Mouse (Mus musculus): ENCODE measurements at regions not wholly inside any gene's neighbourhood (a gene's known extent, or its start where the extent isn't known, plus 50 kb on each side); places are given as distances from the start of the nearest gene placed in this dataset.

DNA sequence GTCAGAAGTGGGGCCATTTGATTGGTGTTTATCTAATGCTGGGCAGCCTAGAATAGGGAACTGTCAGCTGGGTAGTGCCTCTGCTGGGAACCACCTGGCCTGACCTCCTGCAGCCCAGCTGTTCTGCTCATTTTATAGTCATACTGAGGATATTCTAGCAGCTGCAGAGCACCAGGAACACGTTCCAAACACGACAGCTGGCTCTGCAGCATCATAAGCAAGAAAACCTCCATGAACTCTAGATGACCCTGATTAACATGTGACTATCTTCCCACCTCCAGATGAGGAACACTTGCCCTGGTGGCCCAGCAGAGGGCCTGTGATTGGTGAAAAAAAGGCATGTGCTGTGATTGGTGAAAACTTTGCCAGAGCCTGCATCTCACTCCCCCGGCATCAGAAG is 210.6 kb upstream of the Ano5 start:
- peak; percentile 1 for DNase-seq (ENCODE audit: low spot score)

- DNase-seq (ENCODE audit: low spot score), result no peak
Measured at GRCm38 (mm10) chr7:51307757-51308156, 203.1 kb upstream of the Ano5 start.

DNA sequence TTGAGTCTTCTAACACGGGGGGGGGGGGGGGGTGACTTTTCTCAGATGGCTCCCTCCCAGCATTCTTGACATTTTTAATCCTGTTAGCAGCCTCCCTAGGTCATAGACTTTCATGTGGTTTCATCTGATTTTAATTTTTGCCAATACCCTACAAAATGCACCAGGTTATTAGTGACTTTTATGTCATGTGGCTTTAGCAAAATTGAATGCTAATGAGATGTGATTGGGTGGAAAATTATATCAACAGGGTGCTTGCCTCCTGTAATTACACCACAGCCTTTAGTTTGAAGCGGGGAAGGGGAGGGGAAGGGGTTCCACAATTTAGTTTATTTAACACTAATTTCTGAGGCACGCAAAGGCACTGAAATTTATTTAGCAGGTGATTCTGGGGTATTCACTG is 200.6 kb upstream of the Ano5 start:
- no peak for DNase-seq (ENCODE audit: low spot score)

GRCm38 (mm10) chr7:51339841-51340540 is 170.8 kb upstream of the Ano5 start:
- no peak for DNase-seq (ENCODE audit: low spot score)

- no peak for DNase-seq (ENCODE audit: low spot score)
Measured at GRCm38 (mm10) chr7:51347521-51347920, 163.3 kb upstream of the Ano5 start.

- DNase-seq (ENCODE audit: low spot score), result no peak
Measured at GRCm38 (mm10) chr7:51360134-51360533, 150.7 kb upstream of the Ano5 start.

GRCm38 (mm10) chr7:51377584-51377983 is 133.2 kb upstream of the Ano5 start:
- no peak for DNase-seq (ENCODE audit: low spot score)
